Mouse (Mus musculus) gastrocnemius, postnatal 36 days (tissue): ENCODE measurements around the gene Rfesd. TPM values are rescaled to one million over a fixed set of nuclear protein-coding genes. Genes with fewer than 3 reads are reported as not detected.

Experiments
- DNase-seq, 2 experiments: peaks; one replicate each; pipeline ENCODE4 v3.0.0; 2022
- intact Hi-C: fragments of 180-260 bp; cut with DNase I; formaldehyde crosslinking; loops from one replicate; pipeline ENCODE4 v1.15.1; 2025
- total RNA-seq, 2 experiments: library from RNA; stranded (reverse); gene quantifications; 2 replicates each; pipeline ENCODE4 v1.2.3; 2021

Rfesd gene
- total RNA-seq, 2 experiments from 2014 or later: 17.6 to 19.6 TPM

GRCm38 (mm10) chr13:75992169-75993028 lies 26.1 kb downstream of the Rfesd start:
- intact Hi-C loops: no loop called here
- no peak for DNase-seq

GRCm38 (mm10) chr13:75988096-75988495 lies 30.4 kb downstream of the Rfesd start:
- intact Hi-C loops: no loop called here
- peak in 1 of 2 experiments; percentile 40 for DNase-seq

GRCm38 (mm10) chr13:75981901-75982300 lies 36.6 kb downstream of the Rfesd start:
- DNase-seq: no peak
- intact Hi-C loops: no loop called here

DNA sequence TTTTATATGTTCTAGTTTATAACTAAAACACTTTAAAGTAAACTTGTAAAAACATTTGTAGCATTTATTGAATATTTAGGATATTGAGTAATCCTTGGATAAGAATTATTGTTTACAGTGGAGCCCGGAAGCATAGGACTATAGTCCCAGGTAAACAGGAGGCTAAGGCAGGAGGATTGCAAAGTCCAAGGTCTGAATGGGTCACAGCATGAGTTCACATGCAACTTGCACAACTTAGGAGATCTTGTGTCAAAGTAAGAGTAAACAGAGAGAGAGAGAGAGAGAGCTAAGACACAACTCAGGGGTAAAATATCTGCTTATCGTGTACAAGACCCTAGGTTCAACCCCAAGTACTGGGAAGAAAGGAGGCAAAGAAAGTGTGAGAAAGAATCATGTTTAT lies 41.9 kb downstream of the Rfesd start:
- intact Hi-C loops: no loop called here
- no peak for DNase-seq

GRCm38 (mm10) chr13:75976218-75976617 lies 42.3 kb downstream of the Rfesd start:
- intact Hi-C loops: no loop called here
- no peak for DNase-seq

DNA sequence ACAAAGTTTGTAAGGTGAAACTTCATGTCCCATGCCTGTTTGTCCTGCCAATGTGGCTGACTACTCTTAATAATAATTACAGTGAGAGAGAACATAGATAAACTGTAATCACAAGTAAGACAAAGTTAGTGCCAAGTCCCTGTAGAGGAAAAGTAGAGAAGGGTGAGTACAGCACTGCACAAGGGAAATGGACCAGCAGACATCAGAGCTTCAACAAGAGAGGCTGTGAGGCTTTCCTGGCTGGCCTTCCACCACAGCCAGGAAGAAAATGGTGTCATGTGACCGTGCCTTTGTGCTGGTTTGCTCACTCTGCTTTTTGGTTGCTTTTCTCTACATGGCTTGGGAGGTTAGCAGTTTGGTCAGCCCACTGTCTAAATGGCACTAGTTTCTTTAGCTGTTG lies 42.9 kb downstream of the Rfesd start:
- no peak for DNase-seq
- intact Hi-C loops: no loop called here

DNA sequence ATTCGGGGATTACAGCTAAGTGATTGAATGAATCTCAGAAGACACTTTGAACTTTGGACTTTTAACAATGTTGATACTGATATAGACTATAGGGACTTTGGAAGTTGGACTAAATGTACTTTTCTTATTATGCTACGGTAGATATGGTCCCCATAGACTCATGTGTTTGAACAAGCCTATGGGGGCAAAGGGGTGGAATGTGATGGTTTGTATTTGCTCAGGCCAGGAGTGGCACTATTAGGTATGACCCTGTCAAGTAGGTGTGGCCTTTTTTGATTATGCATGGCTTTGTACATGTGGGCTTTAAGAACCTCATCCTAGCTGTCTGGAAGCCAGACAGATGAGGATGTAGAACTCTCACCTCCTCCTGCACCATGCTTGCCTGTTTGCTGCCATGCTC lies 44.0 kb downstream of the Rfesd start:
- intact Hi-C loops: no loop called here
- DNase-seq: no peak

DNA sequence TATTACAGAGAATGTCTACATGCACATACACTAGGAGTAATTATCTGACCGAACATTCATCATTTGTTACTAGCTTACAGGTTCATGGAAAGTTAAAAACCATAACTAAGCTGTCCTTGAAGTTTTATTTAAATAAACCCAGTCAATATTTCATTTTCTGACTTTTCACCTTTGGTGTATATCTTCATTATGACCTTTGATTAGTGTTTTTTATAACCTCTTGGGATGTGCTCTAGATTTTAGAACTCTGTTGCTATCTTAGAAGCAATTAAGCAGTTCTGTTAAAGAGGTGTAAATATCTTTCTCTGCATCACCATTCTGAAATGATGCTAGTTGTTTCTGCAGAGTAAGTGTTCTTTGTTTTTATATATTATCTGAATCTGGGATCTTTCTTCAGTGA lies 51.7 kb downstream of the Rfesd start, which contains the start of gene Spata9:
Gene Spata9 (plus strand): TSS at position 301 of the 400 bp plus-strand sequence.
- no peak for DNase-seq
- intact Hi-C loops: no loop called here

DNA sequence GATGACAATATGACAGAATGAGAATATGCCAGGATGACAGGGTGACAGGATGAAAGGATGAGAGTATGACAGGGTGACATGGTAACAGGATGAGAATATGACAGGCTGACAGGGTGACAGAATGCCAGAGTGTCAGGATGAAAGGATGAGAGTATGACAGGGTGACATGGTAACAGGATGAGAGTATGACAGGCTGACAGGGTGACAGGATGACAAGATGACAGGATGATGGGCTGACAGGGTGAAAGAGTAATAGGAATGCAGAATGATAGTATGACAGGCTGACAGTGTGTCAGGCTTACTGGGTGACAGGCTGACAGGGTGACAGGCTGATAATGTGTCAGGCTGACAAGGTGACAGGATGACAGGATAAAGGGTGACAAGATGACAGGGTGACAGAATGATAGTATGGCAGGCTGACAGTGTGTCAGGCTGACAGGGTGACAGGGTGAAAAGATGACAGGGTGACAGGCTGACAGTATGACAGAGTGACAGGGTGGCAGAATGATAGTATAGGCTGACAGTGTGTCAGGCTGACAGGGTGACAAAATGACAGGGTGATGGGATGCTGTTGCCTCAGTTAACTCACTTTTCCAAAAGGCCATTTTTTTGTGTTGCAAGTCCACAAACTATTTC lies 63.0 kb downstream of the Rfesd start:
- intact Hi-C loops: no loop called here
- DNase-seq: no peak

Other genes starting within 250 kb of the Rfesd start
- gene Glrx, start 178.9 kb downstream of the Rfesd start, total RNA-seq: 10 to 100 TPM; 31.7 to 34.9 TPM
- gene Rhobtb3, start 74.8 kb downstream of the Rfesd start, total RNA-seq: 10 to 100 TPM; 11.3 to 15.8 TPM
- not detected for gene Spata9, start 51.6 kb downstream of the Rfesd start, total RNA-seq
- not detected for gene Gpr150, start 38.3 kb upstream of the Rfesd start, total RNA-seq
- gene Arsk, start 79.9 kb upstream of the Rfesd start, total RNA-seq: 1 to 10 TPM; 3.9 to 4.3 TPM
- 10 to 100 TPM; 11.6 to 13.0 TPM for gene Ttc37, start 80.0 kb upstream of the Rfesd start, total RNA-seq